Mouse (Mus musculus) E14TG2a.4 (cell line): ENCODE results near the gene Il15.
A peak's percentile ranks its signal among the peaks of the same experiment; 100 is the strongest.

Experiments
- H3K27me3 ChIP-seq: 2 replicates; pipeline ENCODE4 v1.6.1; 2014; ENCODE audit warnings: low read length, control low read depth; ENCODE audit not compliant: insufficient read depth
- H3K36me3 ChIP-seq: 2 replicates; pipeline ENCODE4 v1.6.1; 2014; ENCODE audit warnings: low read length, control low read depth; ENCODE audit not compliant: insufficient read depth
- H3K4me1 ChIP-seq: replicated peaks from 2 replicates; pipeline ENCODE4 v1.6.1; 2014; ENCODE audit warnings: low read depth, low read length, control low read depth
- H3K4me3 ChIP-seq: replicated peaks from 2 replicates; pipeline ENCODE4 v1.5.1; 2014; ENCODE audit warnings: mild to moderate bottlenecking, low read length
- H3K9me3 ChIP-seq: 2 replicates; pipeline ENCODE4 v1.6.1; 2014; ENCODE audit warnings: low read length, control low read depth
- CTCF ChIP-seq: conservative IDR thresholded peaks from 2 replicates; pipeline ENCODE4 v1.5.1; 2014; ENCODE audit warnings: low read length
- NANOG ChIP-seq: IDR thresholded peaks from 2 replicates; pipeline ENCODE4 v1.6.1; 2014; ENCODE audit warnings: borderline replicate concordance, low read length, mixed read lengths
- POU5F1 ChIP-seq: IDR thresholded peaks from 2 replicates; pipeline ENCODE4 v1.6.1; 2014; ENCODE audit warnings: low read length, borderline replicate concordance

The Il15 gene

GRCm38 (mm10) chr8:82383346-82383745 is 19.7 kb downstream of the Il15 start:
- Histone ChIP-seq H3K9me3 (no peaks in the 10 kb centered on the region), H3K36me3 (no peaks in the 10 kb centered on the region), H3K4me1 (no peaks in the 10 kb centered on the region), H3K4me3 (no peak overlapping the region), H3K27me3 (no peaks in the 10 kb centered on the region)
- no peak for TF ChIP-seq POU5F1
- TF ChIP-seq CTCF: no peak
- no peak for TF ChIP-seq NANOG

GRCm38 (mm10) chr8:82382316-82382715 is 20.7 kb downstream of the Il15 start:
- Histone ChIP-seq H3K9me3 (no peaks in the 10 kb centered on the region), H3K4me1 (no peaks in the 10 kb centered on the region), H3K27me3 (no peaks in the 10 kb centered on the region), H3K36me3 (no peaks in the 10 kb centered on the region), H3K4me3 (no peak overlapping the region)
- no peak for TF ChIP-seq CTCF
- TF ChIP-seq POU5F1: no peak
- TF ChIP-seq NANOG: no peak

GRCm38 (mm10) chr8:82374470-82374869 is 28.6 kb downstream of the Il15 start:
- Histone ChIP-seq H3K9me3 (no peaks in the 10 kb centered on the region), H3K27me3 (no peaks in the 10 kb centered on the region), H3K4me1 (no peaks in the 10 kb centered on the region), H3K4me3 (no peak overlapping the region), H3K36me3 (no peaks in the 10 kb centered on the region)
- no peak for TF ChIP-seq POU5F1

GRCm38 (mm10) chr8:82372846-82373245 is 30.2 kb downstream of the Il15 start:
- TF ChIP-seq POU5F1 (no peak), CTCF (no peak), NANOG (no peak)
- Histone ChIP-seq H3K4me3 (no peak overlapping the region), H3K9me3 (no peaks in the 10 kb centered on the region), H3K36me3 (no peaks in the 10 kb centered on the region), H3K27me3 (no peaks in the 10 kb centered on the region), H3K4me1 (no peaks in the 10 kb centered on the region)

- no peaks in the 10 kb centered on the region for H3K27me3 ChIP-seq
- H3K9me3 ChIP-seq: no peaks in the 10 kb centered on the region
- TF ChIP-seq POU5F1 (no peak), NANOG (no peak), CTCF (no peak)
- no peak overlapping the region for H3K4me3 ChIP-seq
- no peaks in the 10 kb centered on the region for H3K4me1 ChIP-seq
- no peaks in the 10 kb centered on the region for H3K36me3 ChIP-seq
Measured at GRCm38 (mm10) chr8:82370657-82371056, 32.4 kb downstream of the Il15 start.

GRCm38 (mm10) chr8:82361061-82361460 is 42.0 kb downstream of the Il15 start:
- H3K4me3 ChIP-seq: no peak overlapping the region
- no peak for TF ChIP-seq CTCF
- TF ChIP-seq NANOG: no peak
- TF ChIP-seq POU5F1: no peak
- H3K36me3 ChIP-seq: no peaks in the 10 kb centered on the region
- no peaks in the 10 kb centered on the region for H3K4me1 ChIP-seq
- peaks cover 13% of the 10 kb centered on the region for H3K9me3 ChIP-seq
- H3K27me3 ChIP-seq: no peaks in the 10 kb centered on the region

- no peaks in the 10 kb centered on the region for H3K9me3 ChIP-seq
- H3K4me3 ChIP-seq: no peak overlapping the region
- H3K27me3 ChIP-seq: no peaks in the 10 kb centered on the region
- H3K4me1 ChIP-seq: no peaks in the 10 kb centered on the region
- TF ChIP-seq NANOG: no peak
- no peak for TF ChIP-seq POU5F1
- TF ChIP-seq CTCF: no peak
- no peaks in the 10 kb centered on the region for H3K36me3 ChIP-seq
Measured at GRCm38 (mm10) chr8:82356091-82356490, 46.9 kb downstream of the Il15 start.

- Histone ChIP-seq H3K36me3 (no peaks in the 10 kb centered on the region), H3K4me1 (no peaks in the 10 kb centered on the region), H3K4me3 (no peak overlapping the region), H3K27me3 (no peaks in the 10 kb centered on the region), H3K9me3 (peaks cover 17% of the 10 kb centered on the region)
- TF ChIP-seq NANOG: no peak
- peak; percentile 54 for TF ChIP-seq CTCF
- no peak for TF ChIP-seq POU5F1
Measured at GRCm38 (mm10) chr8:82351268-82351943, 51.6 kb downstream of the Il15 start.

GRCm38 (mm10) chr8:82349299-82349698 is 53.7 kb downstream of the Il15 start:
- Histone ChIP-seq H3K9me3 (peaks cover 18% of the 10 kb centered on the region), H3K36me3 (no peaks in the 10 kb centered on the region), H3K27me3 (no peaks in the 10 kb centered on the region), H3K4me3 (no peak overlapping the region), H3K4me1 (no peaks in the 10 kb centered on the region)
- TF ChIP-seq POU5F1 (no peak), CTCF (no peak), NANOG (no peak)

- H3K9me3 ChIP-seq: peaks cover 18% of the 10 kb centered on the region
- no peaks in the 10 kb centered on the region for H3K27me3 ChIP-seq
- TF ChIP-seq CTCF: no peak
- TF ChIP-seq POU5F1: no peak
- no peak for TF ChIP-seq NANOG
- H3K4me1 ChIP-seq: no peaks in the 10 kb centered on the region
- no peak overlapping the region for H3K4me3 ChIP-seq
- H3K36me3 ChIP-seq: no peaks in the 10 kb centered on the region
Measured at GRCm38 (mm10) chr8:82346485-82346884, 56.5 kb downstream of the Il15 start.
